Mouse (Mus musculus) forebrain, embryonic 14.5 days (tissue): ENCODE measurements at regions not wholly inside any gene's neighbourhood (a gene's known extent, or its start where the extent isn't known, plus 50 kb on each side); places are given as distances from the start of the nearest gene placed in this dataset.

ENCODE experiments used
- ATAC-seq: fragments of 200-750 bp; cut with Nextera tagmentation; 2 replicates; pipeline ENCODE4 v1.8.0; 2017; ENCODE audit warnings: mild to moderate bottlenecking, moderate library complexity
- DNase-seq: peaks from one replicate; pipeline ENCODE4 v3.0.0-alpha.2; 2015; ENCODE audit warnings: low spot score
- H3K27ac ChIP-seq: fragments of 300-500 bp; sonication (generic); 2 replicates; pipeline ENCODE4 v1.5.1; 2014; ENCODE audit warnings: low read depth, mild to moderate bottlenecking, control low read depth, low read length, moderate library complexity
- H3K27me3 ChIP-seq: fragments of 300-500 bp; sonication (generic); replicated peaks from 2 replicates; pipeline ENCODE4 v1.6.1; 2014; ENCODE audit warnings: low read length, control low read depth, mixed read lengths; ENCODE audit not compliant: control insufficient read depth, insufficient read depth
- H3K36me3 ChIP-seq: fragments of 300-500 bp; sonication (generic); 2 replicates; pipeline ENCODE4 v1.6.1; 2014; ENCODE audit warnings: low read length, control low read depth; ENCODE audit not compliant: control insufficient read depth, insufficient read depth
- H3K4me1 ChIP-seq: fragments of 300-500 bp; sonication (generic); 2 replicates; pipeline ENCODE4 v1.6.1; 2014; ENCODE audit warnings: antibody characterized with exemption, low read length, control low read depth; ENCODE audit not compliant: control insufficient read depth, insufficient read depth
- H3K4me2 ChIP-seq: fragments of 300-500 bp; sonication (generic); 2 replicates; pipeline ENCODE4 v1.6.1; 2014; ENCODE audit warnings: mild to moderate bottlenecking, control low read depth, low read length
- H3K4me3 ChIP-seq: fragments of 300-500 bp; sonication (generic); 2 replicates; pipeline ENCODE4 v1.5.1; 2014; ENCODE audit warnings: low read depth, low read length, control low read depth
- H3K9ac ChIP-seq: fragments of 300-500 bp; sonication (generic); 2 replicates; pipeline ENCODE4 v1.6.1; 2014; ENCODE audit warnings: mild to moderate bottlenecking, low read length, control low read depth, moderate library complexity
- H3K9me3 ChIP-seq: fragments of 300-500 bp; sonication (generic); replicated peaks from 2 replicates; pipeline ENCODE4 v1.6.1; 2016; ENCODE audit warnings: low read length, control low read depth, mixed read lengths; ENCODE audit not compliant: control insufficient read depth
- WGBS: fragments of 180-500 bp; shearing (Covaris S2); extraction: QIAGEN DNeasy Blood & Tissue Kit; methylation state at CpG from one replicate; pipeline ENCODE4 v1.1.7; 2014; 5-methylcytosine and 5-hydroxymethylcytosine counted together

- no peak overlapping the region for H3K4me2 ChIP-seq
- peaks cover 2% of the 10 kb centered on the region; the same call in 1 of the 2 replicates for H3K4me1 ChIP-seq
- no peak overlapping the region for H3K27ac ChIP-seq
- DNase-seq (no peak), ATAC-seq (no peak)
- no peak overlapping the region for H3K4me3 ChIP-seq
- WGBS, result 77% methylated on average over 1 of the region's 1 CpGs
- no peaks in the 10 kb centered on the region for H3K36me3 ChIP-seq
- no peak overlapping the region for H3K9ac ChIP-seq
- no peaks in the 10 kb centered on the region for H3K9me3 ChIP-seq
- H3K27me3 ChIP-seq, result no peaks in the 10 kb centered on the region
Measured at GRCm38 (mm10) chr12:54479841-54480240, 176.5 kb downstream of the Sptssa start.

- no peak overlapping the region for H3K9ac ChIP-seq
- H3K4me1 ChIP-seq, result no peaks in the 10 kb centered on the region
- ATAC-seq, result no peak
- no peak overlapping the region for H3K4me2 ChIP-seq
- H3K36me3 ChIP-seq, result no peaks in the 10 kb centered on the region
- no peaks in the 10 kb centered on the region for H3K9me3 ChIP-seq
- 89% methylated on average over 5 of the region's 5 CpGs for WGBS
- no peak for DNase-seq
- H3K4me3 ChIP-seq, result no peak overlapping the region
- no peak overlapping the region for H3K27ac ChIP-seq
- H3K27me3 ChIP-seq, result no peaks in the 10 kb centered on the region
Measured at GRCm38 (mm10) chr12:54472881-54473280, 183.5 kb downstream of the Sptssa start.

GRCm38 (mm10) chr12:54472407-54472806, 184.0 kb downstream of the Sptssa start:
- 93% methylated on average over 3 of the region's 3 CpGs for WGBS
- no peak for ATAC-seq
- H3K9me3 ChIP-seq, result no peaks in the 10 kb centered on the region
- H3K27me3 ChIP-seq, result no peaks in the 10 kb centered on the region
- no peak overlapping the region for H3K9ac ChIP-seq
- no peak overlapping the region for H3K27ac ChIP-seq
- no peak for DNase-seq
- H3K36me3 ChIP-seq, result no peaks in the 10 kb centered on the region
- no peak overlapping the region for H3K4me2 ChIP-seq
- H3K4me1 ChIP-seq, result no peaks in the 10 kb centered on the region
- H3K4me3 ChIP-seq, result no peak overlapping the region

- DNase-seq (no peak), ATAC-seq (no peak)
- no peak overlapping the region for H3K9ac ChIP-seq
- no peak overlapping the region for H3K27ac ChIP-seq
- H3K9me3 ChIP-seq, result no peaks in the 10 kb centered on the region
- H3K27me3 ChIP-seq, result no peaks in the 10 kb centered on the region
- H3K4me2 ChIP-seq, result no peak overlapping the region
- H3K4me3 ChIP-seq, result no peak overlapping the region
- H3K4me1 ChIP-seq, result no peaks in the 10 kb centered on the region
- WGBS, result 87% methylated on average over 2 of the region's 2 CpGs
- H3K36me3 ChIP-seq, result no peaks in the 10 kb centered on the region
Measured at GRCm38 (mm10) chr12:54467635-54468034, 188.7 kb downstream of the Sptssa start.

- DNase-seq (no peak), ATAC-seq (no peak)
- Histone ChIP-seq H3K9me3 (no peaks in the 10 kb centered on the region), H3K9ac (no peak overlapping the region), H3K4me1 (no peaks in the 10 kb centered on the region), H3K36me3 (no peaks in the 10 kb centered on the region), H3K4me2 (no peak overlapping the region), H3K27me3 (no peaks in the 10 kb centered on the region), H3K27ac (no peak overlapping the region), H3K4me3 (no peak overlapping the region)
- WGBS, result 88% methylated on average over 7 of the region's 7 CpGs
Measured at GRCm38 (mm10) chr12:54463806-54464205, 192.6 kb downstream of the Sptssa start.

- H3K9ac ChIP-seq, result no peak overlapping the region
- no peaks in the 10 kb centered on the region for H3K27me3 ChIP-seq
- no peak overlapping the region for H3K4me3 ChIP-seq
- H3K4me1 ChIP-seq, result no peaks in the 10 kb centered on the region
- H3K27ac ChIP-seq, result no peak overlapping the region
- 76% methylated on average over 3 of the region's 3 CpGs for WGBS
- H3K36me3 ChIP-seq, result no peaks in the 10 kb centered on the region
- ATAC-seq (no peak), DNase-seq (no peak)
- no peak overlapping the region for H3K4me2 ChIP-seq
- no peaks in the 10 kb centered on the region for H3K9me3 ChIP-seq
Measured at GRCm38 (mm10) chr12:54461411-54461810, 195.0 kb downstream of the Sptssa start.

- no peak for ATAC-seq
- Histone ChIP-seq H3K36me3 (no peaks in the 10 kb centered on the region), H3K27ac (no peak overlapping the region), H3K4me1 (no peaks in the 10 kb centered on the region), H3K27me3 (no peaks in the 10 kb centered on the region), H3K4me2 (no peak overlapping the region), H3K4me3 (no peak overlapping the region), H3K9ac (no peak overlapping the region), H3K9me3 (no peaks in the 10 kb centered on the region)
- DNase-seq, result peak; percentile 23
- WGBS, result 80% methylated on average over 7 of the region's 7 CpGs
Measured at GRCm38 (mm10) chr12:54460135-54460523, 196.2 kb downstream of the Sptssa start.

GRCm38 (mm10) chr12:54459462-54460134, 196.8 kb downstream of the Sptssa start:
- 81% methylated on average over 11 of the region's 11 CpGs for WGBS

GRCm38 (mm10) chr12:54456731-54457130, 199.6 kb downstream of the Sptssa start:
- Histone ChIP-seq H3K4me1 (no peaks in the 10 kb centered on the region), H3K4me3 (no peak overlapping the region), H3K9me3 (no peaks in the 10 kb centered on the region), H3K27ac (no peak overlapping the region), H3K27me3 (no peaks in the 10 kb centered on the region), H3K36me3 (no peaks in the 10 kb centered on the region), H3K4me2 (no peak overlapping the region), H3K9ac (no peak overlapping the region)
- ATAC-seq (no peak), DNase-seq (no peak)
- WGBS, result 91% methylated on average over 8 of the region's 8 CpGs

More at GRCm38 (mm10) chr12:54459462-54460134, 196.8 kb downstream of the Sptssa start:
- Histone ChIP-seq H3K36me3 (no peaks in the 10 kb centered on the region), H3K9me3 (no peaks in the 10 kb centered on the region), H3K4me2 (no peak overlapping the region), H3K27me3 (no peaks in the 10 kb centered on the region), H3K4me1 (no peaks in the 10 kb centered on the region), H3K27ac (no peak overlapping the region), H3K4me3 (no peak overlapping the region), H3K9ac (no peak overlapping the region)
- DNase-seq, result no peak
- ATAC-seq, result no peak
